Mouse (Mus musculus): ENCODE results near the gene Mbd3l1.
A peak's percentile ranks its signal among the peaks of the same experiment; 100 is the strongest.

Mbd3l1 gene

DNA sequence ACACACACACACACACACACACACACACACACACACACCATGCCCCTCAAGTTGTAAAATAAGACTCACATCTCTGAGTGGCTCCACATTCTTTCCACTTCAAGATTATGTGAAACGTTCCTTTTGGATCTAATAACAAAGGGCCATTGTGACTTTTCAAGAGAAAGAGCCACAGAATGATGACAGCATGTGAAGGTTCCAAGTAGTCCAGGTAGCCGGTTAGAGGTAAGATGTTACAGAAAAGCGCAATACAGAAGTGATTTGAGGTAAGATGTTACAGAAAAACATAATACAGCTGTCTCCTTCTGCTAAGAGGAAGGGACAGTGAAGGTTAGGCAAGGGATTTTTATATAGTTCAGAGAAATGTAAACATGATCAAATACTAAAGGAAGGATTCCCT, at the start of gene Mbd3l1, which contains the start of gene Zfp558:
Gene Mbd3l1, plus strand, starts transcription at position 192 of the 400 bp plus-strand sequence.
Gene Zfp558, minus strand, starts transcription at position 101 of the 400 bp plus-strand sequence.
- DNase-seq (ENCODE audit: low spot score in 2 of 2): no peak

DNA sequence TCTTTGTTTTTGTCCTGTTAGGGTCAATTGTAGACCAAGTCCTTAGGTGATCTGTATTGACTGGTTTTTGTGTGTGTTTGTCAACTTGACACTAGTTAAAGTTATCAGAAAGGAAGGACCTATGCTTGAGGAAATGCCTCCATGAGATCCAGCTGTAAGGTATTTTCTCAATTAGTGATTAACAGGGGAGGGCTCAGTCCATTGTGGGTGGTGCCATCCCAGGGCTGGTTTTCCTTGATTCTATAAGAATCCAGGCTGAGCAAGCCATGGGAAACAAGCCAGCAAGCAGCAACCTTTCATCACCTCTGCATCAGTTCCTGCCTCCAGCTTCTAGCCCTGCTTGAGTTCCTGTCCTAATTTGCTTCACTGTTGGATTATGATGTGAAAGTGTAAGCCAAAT, 47.8 kb upstream of the Mbd3l1 start, which contains the start of gene Mbd3l2:
Gene Mbd3l2, plus strand, starts transcription at position 301 of the 400 bp plus-strand sequence.
- DNase-seq (ENCODE audit: low spot score in 2 of 2): no peak

DNA sequence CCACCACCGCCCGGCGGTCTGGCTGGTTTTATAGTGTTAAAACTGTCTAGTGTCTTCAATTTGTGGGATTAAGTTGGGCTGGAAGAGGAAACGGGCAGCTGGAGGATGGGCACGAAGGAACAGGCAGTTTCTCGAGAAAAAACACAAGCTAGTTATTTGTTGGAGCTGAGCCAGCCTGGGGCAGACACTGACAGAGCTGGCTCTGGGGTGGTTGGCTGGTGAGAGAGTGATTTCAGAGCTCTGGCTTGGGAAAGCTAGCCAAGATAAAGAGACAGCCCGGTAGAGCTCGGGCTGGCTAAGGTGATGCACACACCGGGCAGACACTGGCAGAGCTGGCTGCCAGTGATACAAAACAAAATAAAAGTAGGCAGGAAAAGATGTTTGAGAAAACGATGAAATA, 46.5 kb upstream of the Mbd3l1 start:
- DNase-seq (ENCODE audit: low spot score in 2 of 2): peak in 1 of 2 experiments; percentile 2

DNA sequence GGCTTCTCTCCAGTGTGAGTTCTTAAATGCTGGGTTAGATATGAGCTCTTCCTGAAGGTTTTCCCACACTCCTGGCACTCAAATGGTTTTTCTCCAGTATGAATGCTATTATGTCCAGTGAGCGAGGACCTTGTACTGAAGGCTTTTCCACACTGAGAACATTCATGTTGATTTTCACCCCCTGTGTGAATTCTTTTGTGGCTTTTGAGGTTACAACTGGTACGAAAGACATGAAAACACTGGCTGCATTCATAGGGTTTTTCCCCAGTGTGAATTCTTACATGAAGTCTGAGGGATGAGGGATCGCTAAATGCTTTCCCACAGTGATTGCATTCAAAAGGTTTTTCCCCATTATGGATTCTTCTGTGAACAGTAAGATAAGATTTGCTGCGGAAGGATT, 21.6 kb upstream of the Mbd3l1 start:
- no peak for DNase-seq (ENCODE audit: low spot score in 2 of 2)

DNA sequence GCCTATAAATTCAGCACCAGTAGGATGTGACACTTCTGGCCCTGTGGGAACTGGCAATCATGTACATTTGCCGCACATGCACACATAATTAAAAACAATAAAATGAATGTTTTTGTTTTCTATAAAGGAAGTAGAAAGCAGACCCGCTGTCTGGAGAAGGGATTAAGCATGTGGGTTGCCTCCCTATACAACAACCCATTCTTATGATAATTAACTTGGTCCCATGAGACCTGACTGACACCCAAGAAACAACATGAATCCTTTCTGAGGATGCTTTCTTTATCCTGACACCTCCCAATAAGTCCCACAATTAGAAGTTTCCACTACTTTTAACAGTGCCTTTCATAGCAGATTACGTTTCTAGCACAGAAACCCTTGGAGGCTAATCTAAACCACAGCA, 10.8 kb upstream of the Mbd3l1 start:
- no peak for DNase-seq (ENCODE audit: low spot score in 2 of 2)

DNA sequence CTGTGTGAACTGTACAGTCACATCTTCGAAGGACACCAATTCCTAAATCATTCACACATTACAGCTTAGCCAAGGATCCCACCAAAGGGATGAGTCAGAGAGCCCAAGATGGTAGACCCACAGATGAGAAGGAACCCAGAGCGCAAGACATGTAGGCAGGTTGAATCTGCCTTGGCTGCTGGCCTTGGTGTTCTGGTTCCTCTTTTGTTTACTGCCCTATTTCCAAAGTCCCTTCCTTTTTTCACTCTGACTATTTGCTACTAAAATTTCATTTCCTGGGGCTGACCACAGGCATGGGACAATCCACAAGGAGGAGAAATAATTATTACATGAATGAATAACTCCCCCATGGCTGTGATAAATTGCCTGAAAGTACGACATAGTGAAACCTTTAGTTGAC, 10.2 kb upstream of the Mbd3l1 start:
- no peak for DNase-seq (ENCODE audit: low spot score in 2 of 2)

DNA sequence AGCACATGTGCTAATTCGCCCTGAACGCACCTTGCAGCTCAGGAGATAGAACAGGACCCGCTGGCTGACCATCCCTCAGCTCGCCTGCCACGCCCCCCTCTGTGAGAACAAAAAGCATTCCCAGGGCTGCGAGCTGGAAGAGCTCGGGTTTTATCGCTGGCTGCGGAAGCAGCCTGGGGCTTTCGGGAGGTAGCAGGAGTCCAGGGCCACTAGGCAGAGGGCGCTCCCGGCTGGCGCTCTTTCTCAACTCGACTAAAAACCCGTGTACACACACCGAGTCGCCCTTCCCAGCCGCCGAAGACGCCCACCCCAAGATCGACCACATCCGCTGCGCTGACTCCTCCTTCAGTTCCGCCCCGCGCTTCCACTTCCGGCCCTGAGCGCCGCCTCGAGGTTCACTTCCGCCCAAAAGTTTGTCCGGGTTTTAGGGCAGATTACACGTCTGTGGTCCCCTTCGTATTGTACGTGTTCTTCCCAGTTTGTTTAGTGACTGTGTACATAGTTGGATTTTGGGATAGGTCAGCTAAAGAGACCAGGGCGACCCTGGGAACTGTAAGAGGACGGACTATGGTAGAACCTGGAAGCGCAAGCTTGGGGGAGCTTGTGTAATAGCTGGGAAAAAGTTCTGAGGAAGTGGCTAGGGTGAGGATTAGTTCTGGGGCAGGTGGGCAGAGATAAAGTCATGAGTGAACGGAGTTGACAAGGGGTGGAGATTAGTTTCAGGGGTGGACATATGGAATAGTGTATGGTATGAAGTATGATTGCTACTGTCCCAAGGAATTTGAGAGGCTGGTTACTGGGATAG, 4.6 kb upstream of the Mbd3l1 start:
- peak; percentile 54 to 65 for DNase-seq (ENCODE audit: low spot score in 2 of 2)

DNA sequence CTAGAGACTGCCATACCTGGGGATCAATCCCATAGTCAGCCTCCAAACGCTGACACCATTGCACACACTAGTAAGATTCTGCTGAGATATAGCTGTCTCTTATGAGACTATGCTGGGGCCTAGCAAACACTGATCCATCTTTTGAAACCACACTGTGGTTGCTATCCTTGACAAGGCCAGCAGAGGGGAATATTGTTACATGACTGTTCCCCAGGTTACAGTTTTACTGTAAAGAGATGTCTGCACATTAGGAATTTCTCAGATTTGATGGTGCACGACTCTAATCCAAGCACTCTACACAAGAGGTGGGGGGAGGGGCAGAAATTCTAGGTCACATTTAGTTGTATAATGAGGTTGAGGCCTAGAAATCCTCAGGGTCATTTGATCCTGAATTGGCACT, 29.9 kb downstream of the Mbd3l1 start:
- no peak for DNase-seq (ENCODE audit: low spot score in 2 of 2)

All from urinary bladder, postnatal 36 days (tissue).